ENCODE assay signal across 7 mouse cellular contexts in genomic region chr8:79680555-79680954, GRCm38 (mm10). TPM values are rescaled to one million over a fixed set of nuclear protein-coding genes. Genes with fewer than 3 reads are reported as not detected.
DNase-seq lines count a peak whose midpoint lies in the region; ATAC-seq lines count a peak whose summit lies in the region.

No protein-coding gene starts in this region.

- H3K4me1 ChIP-seq in embryonic facial prominence, embryonic 10.5 days, result peaks cover 8% of the 10 kb centered on the region
- H3K4me1 ChIP-seq in heart, embryonic 12.5 days (replicated peaks), result 0 out of 2 replicates have a peak, but pooled peaks cover 6% of the 10 kb centered on the region
- H3K4me1 ChIP-seq in kidney, embryonic 16.5 days (ENCODE audit: insufficient read depth, low read length), result 0 out of 2 replicates have a peak, but pooled peaks cover 5% of the 10 kb centered on the region

- peak overlapping the region; percentile 66 for H3K9ac ChIP-seq in heart, embryonic 12.5 days
- H3K9ac ChIP-seq in kidney, embryonic 16.5 days (replicated peaks; ENCODE audit: low read length), result peak overlapping the region; percentile 57

- WGBS in embryonic facial prominence, embryonic 10.5 days, result 10% methylated on average over 34 of the region's 34 CpGs
- WGBS in heart, embryonic 12.5 days, result 7% methylated on average over 34 of the region's 34 CpGs
- WGBS in kidney, embryonic 16.5 days, result 8% methylated on average over 33 of the region's 34 CpGs

- H3K27me3 ChIP-seq in embryonic facial prominence, embryonic 10.5 days (replicated peaks; ENCODE audit: low read depth, poor library complexity, severe bottlenecking), result no peaks in the 10 kb centered on the region
- no peaks in the 10 kb centered on the region for H3K27me3 ChIP-seq in heart, embryonic 12.5 days (replicated peaks)
- no peaks in the 10 kb centered on the region for H3K27me3 ChIP-seq in kidney, embryonic 16.5 days (ENCODE audit: insufficient read depth, low read length)

- H3K27ac ChIP-seq in embryonic facial prominence, embryonic 10.5 days (replicated peaks), result no peak overlapping the region
- no peak overlapping the region for H3K27ac ChIP-seq in heart, embryonic 12.5 days (ENCODE audit: poor library complexity, severe bottlenecking)
- H3K27ac ChIP-seq in kidney, embryonic 16.5 days (ENCODE audit: low read length), result no peak overlapping the region

- H3K9me3 ChIP-seq in embryonic facial prominence, embryonic 10.5 days, result no peaks in the 10 kb centered on the region
- no peaks in the 10 kb centered on the region for H3K9me3 ChIP-seq in heart, embryonic 12.5 days (replicated peaks)
- H3K9me3 ChIP-seq in kidney, embryonic 16.5 days (ENCODE audit: low read length), result no peaks in the 10 kb centered on the region

- peak; percentile 80 for ATAC-seq in heart, embryonic 12.5 days (ENCODE audit: insufficient number of reproducible peaks, low FRiP score)
- ATAC-seq in kidney, embryonic 16.5 days (ENCODE audit: low FRiP score, low TSS enrichment), result peak; percentile 88

- DNase-seq in ES-CJ7 (ENCODE audit: low read depth, low spot score), result peak; percentile 32
- DNase-seq in ZHBTc4 (ENCODE audit: low read depth, low spot score), result peak; percentile 45
- peak; percentile 40 for DNase-seq in embryonic facial prominence, embryonic 10.5 days (ENCODE audit: low spot score)
- DNase-seq in lung, postnatal 36 days, result peak; percentile 10
- peak; percentile 16 to 66 for DNase-seq in spleen, postnatal 4 days (ENCODE audit: low spot score in 2 of 2)

- H3K4me2 ChIP-seq in heart, embryonic 12.5 days, result peak overlapping the region; percentile 88
- peak overlapping the region; percentile 70 for H3K4me2 ChIP-seq in kidney, embryonic 16.5 days (replicated peaks; ENCODE audit: low read depth, low read length)

- H3K36me3 ChIP-seq in embryonic facial prominence, embryonic 10.5 days (replicated peaks), result peaks cover 64% of the 10 kb centered on the region
- peaks cover 43% of the 10 kb centered on the region for H3K36me3 ChIP-seq in heart, embryonic 12.5 days
- H3K36me3 ChIP-seq in kidney, embryonic 16.5 days (ENCODE audit: insufficient read depth, low read length), result peaks cover 28% of the 10 kb centered on the region

- peak overlapping the region; percentile 52 for H3K4me3 ChIP-seq in embryonic facial prominence, embryonic 10.5 days
- peak overlapping the region; percentile 56 for H3K4me3 ChIP-seq in heart, embryonic 12.5 days
- peak overlapping the region; percentile 49 for H3K4me3 ChIP-seq in kidney, embryonic 16.5 days (ENCODE audit: low read length)

RNA-seq across cellular contexts. Expression of gene Abce1, which starts 31.0 kb away (rescaled TPM):
- 142 TPM in 2 replicates for polyA plus RNA-seq in embryonic facial prominence, embryonic 10.5 days (2016; fragmentation: Nextera tagmentation; extraction: Ambion mirVana)
- polyA plus RNA-seq in heart, embryonic 12.5 days (2016; fragmentation: Nextera tagmentation; extraction: Ambion mirVana), result 95.6 and 98.2 TPM in 2 replicates
- polyA plus RNA-seq in kidney, embryonic 16.5 days (2015; fragmentation: Nextera tagmentation; extraction: Ambion mirVana), result 105 and 106 TPM in 2 replicates

RNA-seq across cellular contexts. Expression of gene Anapc10, which starts 31.1 kb away (rescaled TPM):
- 37.0 and 43.5 TPM in 2 replicates for polyA plus RNA-seq in embryonic facial prominence, embryonic 10.5 days (2016; fragmentation: Nextera tagmentation; extraction: Ambion mirVana)
- polyA plus RNA-seq in heart, embryonic 12.5 days (2016; fragmentation: Nextera tagmentation; extraction: Ambion mirVana), result 26.0 and 27.0 TPM in 2 replicates
- 33.4 and 33.6 TPM in 2 replicates for polyA plus RNA-seq in kidney, embryonic 16.5 days (2015; fragmentation: Nextera tagmentation; extraction: Ambion mirVana)

RNA-seq across cellular contexts. Expression of gene Otud4, which starts 41.1 kb away (rescaled TPM):
- 16.1 and 17.8 TPM in 2 replicates for polyA plus RNA-seq in embryonic facial prominence, embryonic 10.5 days (2016; fragmentation: Nextera tagmentation; extraction: Ambion mirVana)
- 29.2 and 30.0 TPM in 2 replicates for polyA plus RNA-seq in heart, embryonic 12.5 days (2016; fragmentation: Nextera tagmentation; extraction: Ambion mirVana)
- polyA plus RNA-seq in kidney, embryonic 16.5 days (2015; fragmentation: Nextera tagmentation; extraction: Ambion mirVana), result 14.1 and 15.7 TPM in 2 replicates
